Mouse (Mus musculus) heart, embryonic 14.5 days (tissue): ENCODE data around the gene Esyt3. TPM values are rescaled to one million over a fixed set of nuclear protein-coding genes. Genes with fewer than 3 reads are reported as not detected.

Experiments
- ATAC-seq: fragments of 200-750 bp; cut with Nextera tagmentation; 2 replicates; pipeline ENCODE4 v1.8.0; 2017; ENCODE audit warnings: low read depth, moderate TSS enrichment; ENCODE audit not compliant: insufficient number of reproducible peaks, insufficient read depth, low FRiP score
- H3K27ac ChIP-seq, 2 experiments: fragments of 200-500 bp in 1 of 2; fragments of 300-500 bp in 1 of 2; sonication (generic) in 1 of 2; replicated peaks in 1 of 2; 2 replicates each; pipeline ENCODE4 v1.5.1; 2012 to 2014; ENCODE audit warnings: low read depth in 2 of 2, low read length in 2 of 2, control low read depth in 1 of 2, mild to moderate bottlenecking in 1 of 2, mixed read lengths in 1 of 2; ENCODE audit not compliant: control insufficient read depth in 1 of 2, insufficient read depth in 1 of 2
- H3K27me3 ChIP-seq: fragments of 300-500 bp; sonication (generic); 2 replicates; pipeline ENCODE4 v1.6.1; 2014; ENCODE audit warnings: mild to moderate bottlenecking, low read length, control low read depth; ENCODE audit not compliant: control insufficient read depth, insufficient read depth
- H3K36me3 ChIP-seq: fragments of 300-500 bp; sonication (generic); 2 replicates; pipeline ENCODE4 v1.6.1; 2014; ENCODE audit warnings: mild to moderate bottlenecking, control low read depth, low read length, mixed read lengths; ENCODE audit not compliant: control insufficient read depth, insufficient read depth
- H3K4me1 ChIP-seq, 2 experiments: fragments of 200-500 bp in 1 of 2; fragments of 300-500 bp in 1 of 2; sonication (generic) in 1 of 2; 2 replicates each; pipeline ENCODE4 v1.6.1; 2012 to 2014; ENCODE audit warnings: low read length in 2 of 2, control low read depth in 1 of 2, mixed read lengths in 1 of 2; ENCODE audit not compliant: control insufficient read depth in 2 of 2, insufficient read depth in 2 of 2
- H3K4me2 ChIP-seq: fragments of 300-500 bp; sonication (generic); 2 replicates; pipeline ENCODE4 v1.6.1; 2014; ENCODE audit warnings: mild to moderate bottlenecking, low read length
- H3K4me3 ChIP-seq, 2 experiments: fragments of 200-500 bp in 1 of 2; fragments of 300-500 bp in 1 of 2; sonication (generic) in 1 of 2; 2 replicates each; pipeline ENCODE4 v1.5.1; 2012 to 2014; ENCODE audit warnings: low read length in 2 of 2, mild to moderate bottlenecking in 2 of 2, control low read depth in 1 of 2, low read depth in 1 of 2, moderate library complexity in 1 of 2; ENCODE audit not compliant: control insufficient read depth in 1 of 2, insufficient read depth in 1 of 2
- H3K9ac ChIP-seq: fragments of 300-500 bp; sonication (generic); 2 replicates; pipeline ENCODE4 v1.6.1; 2014; ENCODE audit warnings: mild to moderate bottlenecking, low read length
- H3K9me3 ChIP-seq: fragments of 300-500 bp; sonication (generic); 2 replicates; pipeline ENCODE4 v1.6.1; 2016; ENCODE audit warnings: low read length, control low read depth; ENCODE audit not compliant: control insufficient read depth
- WGBS: fragments of 180-500 bp; shearing (Covaris S2); extraction: QIAGEN DNeasy Blood & Tissue Kit; methylation state at CpG from one replicate; pipeline ENCODE4 v1.1.7; 2014; 5-methylcytosine and 5-hydroxymethylcytosine counted together
- polyA plus RNA-seq: library from polyadenylated mRNA; unstranded; fragments of >200 nt; fragmentation: Nextera tagmentation; extraction: Ambion mirVana; gene quantifications from 2 replicates; pipeline ENCODE4 v1.2.1, GENCODE M21; 2014

Gene Esyt3
- polyA plus RNA-seq, 1 experiment from 2014 or later: 0.14 TPM

- Histone ChIP-seq H3K27me3 (no peaks in the 10 kb centered on the region), H3K4me1 (no peaks in the 10 kb centered on the region; a peak in 1 of 4 replicates), H3K4me3 (no peak overlapping the region), H3K9ac (no peak overlapping the region), H3K27ac (no peak overlapping the region), H3K4me2 (no peak overlapping the region), H3K9me3 (no peaks in the 10 kb centered on the region), H3K36me3 (0 out of 2 replicates have a peak, but pooled peaks cover 7% of the 10 kb centered on the region)
- no peak for ATAC-seq
- 70% methylated on average over 2 of the region's 2 CpGs for WGBS
Observed at GRCm38 (mm10) chr9:99390716-99391115, 32.4 kb upstream of the Esyt3 start.

- H3K4me2 ChIP-seq: no peak overlapping the region
- H3K9me3 ChIP-seq: no peaks in the 10 kb centered on the region
- H3K4me3 ChIP-seq: no peak overlapping the region
- H3K36me3 ChIP-seq: 0 out of 2 replicates have a peak, but pooled peaks cover 7% of the 10 kb centered on the region
- 68% methylated on average over 5 of the region's 5 CpGs for WGBS
- no peaks in the 10 kb centered on the region; a peak in 1 of 4 replicates for H3K4me1 ChIP-seq
- no peak overlapping the region for H3K27ac ChIP-seq
- no peak overlapping the region for H3K9ac ChIP-seq
- no peak for ATAC-seq
- no peaks in the 10 kb centered on the region for H3K27me3 ChIP-seq
Observed at GRCm38 (mm10) chr9:99390201-99390600, 31.8 kb upstream of the Esyt3 start.

GRCm38 (mm10) chr9:99389506-99389905 lies 31.1 kb upstream of the Esyt3 start:
- 73% methylated on average over 8 of the region's 8 CpGs for WGBS
- Histone ChIP-seq H3K27me3 (no peaks in the 10 kb centered on the region), H3K4me2 (no peak overlapping the region), H3K4me1 (peaks cover 0 to under 1% of the 10 kb centered on the region in 2 experiments; a peak in 1 of 4 replicates), H3K27ac (no peak overlapping the region), H3K36me3 (0 out of 2 replicates have a peak, but pooled peaks cover 7% of the 10 kb centered on the region), H3K9ac (no peak overlapping the region), H3K4me3 (no peak overlapping the region), H3K9me3 (no peaks in the 10 kb centered on the region)
- no peak for ATAC-seq

- Histone ChIP-seq H3K4me2 (no peak overlapping the region), H3K36me3 (0 out of 2 replicates have a peak, but pooled peaks cover 7% of the 10 kb centered on the region), H3K27me3 (no peaks in the 10 kb centered on the region), H3K4me3 (no peak overlapping the region), H3K4me1 (peaks cover 3 to 4% of the 10 kb centered on the region in 2 experiments; a peak in 1 of 4 replicates), H3K27ac (no peak overlapping the region), H3K9me3 (no peaks in the 10 kb centered on the region), H3K9ac (no peak overlapping the region)
- 76% methylated on average over 9 of the region's 9 CpGs for WGBS
- ATAC-seq: no peak
Observed at GRCm38 (mm10) chr9:99388856-99389255, 30.5 kb upstream of the Esyt3 start.

- Histone ChIP-seq H3K4me2 (no peak overlapping the region), H3K27me3 (no peaks in the 10 kb centered on the region), H3K27ac (no peak overlapping the region), H3K9ac (no peak overlapping the region), H3K4me3 (no peak overlapping the region), H3K36me3 (0 out of 2 replicates have a peak, but pooled peaks cover 7% of the 10 kb centered on the region), H3K9me3 (no peaks in the 10 kb centered on the region), H3K4me1 (peaks cover 3 to 4% of the 10 kb centered on the region in 2 experiments; a peak in 1 of 4 replicates)
- WGBS: 83% methylated on average over 5 of the region's 5 CpGs
- ATAC-seq: no peak
Observed at GRCm38 (mm10) chr9:99388078-99388477, 29.7 kb upstream of the Esyt3 start.

- H3K36me3 ChIP-seq: no peaks in the 10 kb centered on the region
- no peaks in the 10 kb centered on the region for H3K9me3 ChIP-seq
- no peak overlapping the region for H3K9ac ChIP-seq
- WGBS: 60% methylated on average over 9 of the region's 9 CpGs
- H3K4me3 ChIP-seq: no peak overlapping the region
- peaks cover 3 to 4% of the 10 kb centered on the region in 2 experiments; a peak in 1 of 4 replicates for H3K4me1 ChIP-seq
- no peaks in the 10 kb centered on the region for H3K27me3 ChIP-seq
- H3K27ac ChIP-seq: no peak overlapping the region
- no peak for ATAC-seq
- no peak overlapping the region for H3K4me2 ChIP-seq
Observed at GRCm38 (mm10) chr9:99382556-99382955, 24.2 kb upstream of the Esyt3 start.

- Histone ChIP-seq H3K4me3 (no peak overlapping the region), H3K27ac (no peak overlapping the region), H3K27me3 (no peaks in the 10 kb centered on the region), H3K9me3 (no peaks in the 10 kb centered on the region), H3K4me1 (peaks cover under 1% of the 10 kb centered on the region in 2 experiments; a peak in 1 of 4 replicates), H3K9ac (no peak overlapping the region), H3K36me3 (no peaks in the 10 kb centered on the region), H3K4me2 (no peak overlapping the region)
- WGBS: 48% methylated on average over 5 of the region's 5 CpGs
- no peak for ATAC-seq
Observed at GRCm38 (mm10) chr9:99379194-99379593, 20.8 kb upstream of the Esyt3 start.
